Mouse (Mus musculus) cortical plate, adult 2 months (tissue): ENCODE measurements at regions not wholly inside any gene's neighbourhood (a gene's known extent, or its start where the extent isn't known, plus 50 kb on each side); places are given as distances from the start of the nearest gene placed in this dataset.

ENCODE experiments used
- CTCF ChIP-seq: fragments of 200-500 bp; IDR thresholded peaks from 2 replicates; pipeline ENCODE4 v1.5.1; 2011; ENCODE audit warnings: mild to moderate bottlenecking, control low read depth, low read length; ENCODE audit not compliant: insufficient read depth; ENCODE audit errors: extremely low read depth
- POLR2A ChIP-seq: fragments of 200-500 bp; IDR thresholded peaks from 2 replicates; pipeline ENCODE4 v1.6.1; 2011; ENCODE audit warnings: mild to moderate bottlenecking, low read length, control low read depth; ENCODE audit not compliant: insufficient read depth; ENCODE audit errors: extremely low read depth

DNA sequence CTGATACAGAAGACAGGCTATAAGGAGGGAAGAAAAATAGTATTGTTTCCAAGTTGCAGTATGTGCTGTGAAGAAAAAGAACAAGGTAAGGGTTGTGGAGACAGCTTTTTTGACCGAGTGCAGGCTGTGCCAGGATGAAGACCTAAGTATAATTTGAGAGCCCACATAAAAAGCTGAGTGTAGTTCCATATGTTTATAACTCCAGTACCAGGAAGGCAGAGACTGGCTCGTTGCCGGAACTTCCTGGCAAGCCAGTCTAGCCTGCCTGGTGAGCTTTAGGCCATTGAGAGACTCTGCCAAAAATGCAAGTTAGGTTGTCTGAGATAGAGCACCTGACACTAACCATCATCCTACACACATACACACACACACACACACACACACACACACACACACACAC, 308.7 kb upstream of the Arhgap42 start:
- TF ChIP-seq CTCF (no peak), POLR2A (no peak)
